Mouse (Mus musculus): ENCODE measurements around the gene Tbca. TPM values are rescaled to one million over a fixed set of nuclear protein-coding genes. Genes with fewer than 3 reads are reported as not detected.
A peak's percentile ranks its signal among the peaks of the same experiment; 100 is the strongest.

Gene Tbca
- polyA plus RNA-seq, 1 experiment from 2014 or later = 210 TPM

GRCm38 (mm10) chr13:94872439-94872838 lies 83.7 kb downstream of the Tbca start:
- peaks cover 3% of the 10 kb centered on the region; the same call in 1 of the 2 replicates for H3K4me1 ChIP-seq (ENCODE audit: control insufficient read depth, insufficient read depth, low read length)
- under 1% methylated on average over 19 of the region's 19 CpGs for WGBS
- DNase-seq (ENCODE audit: low spot score) (no peak), ATAC-seq (ENCODE audit: insufficient read depth, low FRiP score, low TSS enrichment) (no peak)
- no peak overlapping the region for H3K4me2 ChIP-seq (ENCODE audit: low read depth)
- no peak overlapping the region for H3K9ac ChIP-seq (ENCODE audit: low read length)
- no peak overlapping the region for H3K27ac ChIP-seq (ENCODE audit: low read depth, low read length)
- no peak overlapping the region for H3K4me3 ChIP-seq (ENCODE audit: low read depth, low read length)
- peaks cover 95% of the 10 kb centered on the region for H3K27me3 ChIP-seq (ENCODE audit: control insufficient read depth, insufficient read depth, low read length)
- H3K36me3 ChIP-seq (ENCODE audit: control insufficient read depth, insufficient read depth, low read length) = no peaks in the 10 kb centered on the region
- H3K9me3 ChIP-seq (ENCODE audit: control insufficient read depth, low read length) = no peaks in the 10 kb centered on the region

- WGBS = 0% methylated on average over 49 of the region's 54 CpGs
- DNase-seq (ENCODE audit: low spot score) (peak; percentile 65), ATAC-seq (ENCODE audit: insufficient read depth, low FRiP score, low TSS enrichment) (no peak)
- peak overlapping the region; percentile 14; the same call in 1 of the 2 replicates for H3K27ac ChIP-seq (ENCODE audit: low read depth, low read length)
- peaks cover 3% of the 10 kb centered on the region; the same call in 1 of the 2 replicates for H3K4me1 ChIP-seq (ENCODE audit: control insufficient read depth, insufficient read depth, low read length)
- H3K4me2 ChIP-seq (ENCODE audit: low read depth) = peak overlapping the region; percentile 34
- no peaks in the 10 kb centered on the region for H3K9me3 ChIP-seq (ENCODE audit: control insufficient read depth, low read length)
- peak overlapping the region; percentile 14; the same call in 1 of the 2 replicates for H3K4me3 ChIP-seq (ENCODE audit: low read depth, low read length)
- peak overlapping the region; percentile 29; the same call in 1 of the 2 replicates for H3K9ac ChIP-seq (ENCODE audit: low read length)
- peaks cover 95% of the 10 kb centered on the region for H3K27me3 ChIP-seq (ENCODE audit: control insufficient read depth, insufficient read depth, low read length)
- no peaks in the 10 kb centered on the region for H3K36me3 ChIP-seq (ENCODE audit: control insufficient read depth, insufficient read depth, low read length)
Observed at GRCm38 (mm10) chr13:94873111-94874038, 84.7 kb downstream of the Tbca start.

GRCm38 (mm10) chr13:94874039-94874425 lies 85.3 kb downstream of the Tbca start:
- H3K4me3 ChIP-seq (ENCODE audit: low read depth, low read length) = no peak overlapping the region
- no peak overlapping the region for H3K9ac ChIP-seq (ENCODE audit: low read length)

GRCm38 (mm10) chr13:94874656-94875395 lies 86.1 kb downstream of the Tbca start:
- no peaks in the 10 kb centered on the region for H3K36me3 ChIP-seq (ENCODE audit: control insufficient read depth, insufficient read depth, low read length)
- H3K4me2 ChIP-seq (ENCODE audit: low read depth) = peak overlapping the region; percentile 24; the same call in 1 of the 2 replicates
- H3K4me1 ChIP-seq (ENCODE audit: control insufficient read depth, insufficient read depth, low read length) = no peaks in the 10 kb centered on the region
- peaks cover 86% of the 10 kb centered on the region for H3K27me3 ChIP-seq (ENCODE audit: control insufficient read depth, insufficient read depth, low read length)
- H3K9me3 ChIP-seq (ENCODE audit: control insufficient read depth, low read length) = no peaks in the 10 kb centered on the region
- WGBS = under 1% methylated on average over 23 of the region's 23 CpGs
- DNase-seq (ENCODE audit: low spot score) = no peak
- ATAC-seq (ENCODE audit: insufficient read depth, low FRiP score, low TSS enrichment) = no peak
- H3K4me3 ChIP-seq (ENCODE audit: low read depth, low read length) = peak overlapping the region; percentile 6; the same call in 1 of the 2 replicates
- peak overlapping the region; percentile 10; the same call in 1 of the 2 replicates for H3K9ac ChIP-seq (ENCODE audit: low read length)
- 0 out of 2 replicates have a peak overlapping the region, but pooled peaks have one; percentile 53 for H3K27ac ChIP-seq (ENCODE audit: low read depth, low read length)

More at GRCm38 (mm10) chr13:94874039-94874425, 85.3 kb downstream of the Tbca start:
- Histone ChIP-seq H3K9me3 (ENCODE audit: control insufficient read depth, low read length) (no peaks in the 10 kb centered on the region), H3K4me2 (ENCODE audit: low read depth) (no peak overlapping the region), H3K27me3 (ENCODE audit: control insufficient read depth, insufficient read depth, low read length) (peaks cover 90% of the 10 kb centered on the region), H3K27ac (ENCODE audit: low read depth, low read length) (no peak overlapping the region; the same call in 1 of the 2 replicates), H3K4me1 (ENCODE audit: control insufficient read depth, insufficient read depth, low read length) (no peaks in the 10 kb centered on the region), H3K36me3 (ENCODE audit: control insufficient read depth, insufficient read depth, low read length) (no peaks in the 10 kb centered on the region)
- ATAC-seq (ENCODE audit: insufficient read depth, low FRiP score, low TSS enrichment) (no peak), DNase-seq (ENCODE audit: low spot score) (no peak)
- under 1% methylated on average over 8 of the region's 8 CpGs for WGBS

- WGBS = under 1% methylated on average over 30 of the region's 30 CpGs
- H3K9me3 ChIP-seq (ENCODE audit: control insufficient read depth, low read length) = no peaks in the 10 kb centered on the region
- H3K36me3 ChIP-seq (ENCODE audit: control insufficient read depth, insufficient read depth, low read length) = no peaks in the 10 kb centered on the region
- H3K27ac ChIP-seq (ENCODE audit: low read depth, low read length) = 0 out of 2 replicates have a peak within 1 kb of the TSS, but pooled peaks have one; percentile 53
- H3K9ac ChIP-seq (ENCODE audit: low read length) = peak within 1 kb of the TSS; percentile 24; the same call in 1 of the 2 replicates
- DNase-seq (ENCODE audit: low spot score) (peak; percentile 74), ATAC-seq (ENCODE audit: insufficient read depth, low FRiP score, low TSS enrichment) (peak; percentile 85)
- peaks cover 86% of the 10 kb centered on the region for H3K27me3 ChIP-seq (ENCODE audit: control insufficient read depth, insufficient read depth, low read length)
- peak within 1 kb of the TSS; percentile 24; the same call in 1 of the 2 replicates for H3K4me2 ChIP-seq (ENCODE audit: low read depth)
- peak within 1 kb of the TSS; percentile 24 for H3K4me3 ChIP-seq (ENCODE audit: low read depth, low read length)
- no peaks in the 10 kb centered on the region for H3K4me1 ChIP-seq (ENCODE audit: control insufficient read depth, insufficient read depth, low read length)
Observed at GRCm38 (mm10) chr13:94875396-94875880, 86.7 kb downstream of the Tbca start, which contains the start of gene Otp. Otp (plus strand) TSS chr13:94875602.

- no peak for DNase-seq (ENCODE audit: low spot score)
- H3K4me1 ChIP-seq (ENCODE audit: control insufficient read depth, insufficient read depth, low read length) = no peaks in the 10 kb centered on the region
- no peak for ATAC-seq (ENCODE audit: insufficient read depth, low FRiP score, low TSS enrichment)
- peak overlapping the region; percentile 24 for H3K4me3 ChIP-seq (ENCODE audit: low read depth, low read length)
- peaks cover 86% of the 10 kb centered on the region for H3K27me3 ChIP-seq (ENCODE audit: control insufficient read depth, insufficient read depth, low read length)
- peak overlapping the region; percentile 35 for H3K9ac ChIP-seq (ENCODE audit: low read length)
- H3K27ac ChIP-seq (ENCODE audit: low read depth, low read length) = peak overlapping the region; percentile 4; the same call in 1 of the 2 replicates
- no peaks in the 10 kb centered on the region for H3K9me3 ChIP-seq (ENCODE audit: control insufficient read depth, low read length)
- under 1% methylated on average over 30 of the region's 30 CpGs for WGBS
- H3K36me3 ChIP-seq (ENCODE audit: control insufficient read depth, insufficient read depth, low read length) = no peaks in the 10 kb centered on the region
- H3K4me2 ChIP-seq (ENCODE audit: low read depth) = no peak overlapping the region
Observed at GRCm38 (mm10) chr13:94876286-94877210, 87.8 kb downstream of the Tbca start.

- H3K27me3 ChIP-seq (ENCODE audit: control insufficient read depth, insufficient read depth, low read length) = peaks cover 87% of the 10 kb centered on the region
- H3K9ac ChIP-seq (ENCODE audit: low read length) = peak overlapping the region; percentile 32
- H3K4me3 ChIP-seq (ENCODE audit: low read depth, low read length) = peak overlapping the region; percentile 24
- H3K4me1 ChIP-seq (ENCODE audit: control insufficient read depth, insufficient read depth, low read length) = no peaks in the 10 kb centered on the region
- 1% methylated on average over 27 of the region's 27 CpGs for WGBS
- no peaks in the 10 kb centered on the region for H3K9me3 ChIP-seq (ENCODE audit: control insufficient read depth, low read length)
- no peak overlapping the region for H3K4me2 ChIP-seq (ENCODE audit: low read depth)
- ATAC-seq (ENCODE audit: insufficient read depth, low FRiP score, low TSS enrichment) (no peak), DNase-seq (ENCODE audit: low spot score) (peak; percentile 53)
- H3K36me3 ChIP-seq (ENCODE audit: control insufficient read depth, insufficient read depth, low read length) = no peaks in the 10 kb centered on the region
- H3K27ac ChIP-seq (ENCODE audit: low read depth, low read length) = no peak overlapping the region; the same call in 1 of the 2 replicates
Observed at GRCm38 (mm10) chr13:94877211-94877590, 88.5 kb downstream of the Tbca start.

Data from neural tube, embryonic 11.5 days (tissue).